Mouse (Mus musculus): ENCODE measurements around the gene Plpp3.

Plpp3 gene
- long read RNA-seq, experiment 1, transcript Plpp3-201 (6 exons, 3,159 nt), result major isoform, 94 of 148 reads
- long read RNA-seq, experiment 1, partial matches to known transcripts, result 6 of 148 reads
- long read RNA-seq, experiment 1, other reads (novel, unspliced or antisense), result 48 of 148 reads
- long read RNA-seq, experiment 2, transcript Plpp3-201 (6 exons, 3,159 nt), result major isoform, 93 of 128 reads
- long read RNA-seq, experiment 2, partial matches to known transcripts, result 9 of 128 reads
- long read RNA-seq, experiment 2, other reads (novel, unspliced or antisense), result 26 of 128 reads

DNA sequence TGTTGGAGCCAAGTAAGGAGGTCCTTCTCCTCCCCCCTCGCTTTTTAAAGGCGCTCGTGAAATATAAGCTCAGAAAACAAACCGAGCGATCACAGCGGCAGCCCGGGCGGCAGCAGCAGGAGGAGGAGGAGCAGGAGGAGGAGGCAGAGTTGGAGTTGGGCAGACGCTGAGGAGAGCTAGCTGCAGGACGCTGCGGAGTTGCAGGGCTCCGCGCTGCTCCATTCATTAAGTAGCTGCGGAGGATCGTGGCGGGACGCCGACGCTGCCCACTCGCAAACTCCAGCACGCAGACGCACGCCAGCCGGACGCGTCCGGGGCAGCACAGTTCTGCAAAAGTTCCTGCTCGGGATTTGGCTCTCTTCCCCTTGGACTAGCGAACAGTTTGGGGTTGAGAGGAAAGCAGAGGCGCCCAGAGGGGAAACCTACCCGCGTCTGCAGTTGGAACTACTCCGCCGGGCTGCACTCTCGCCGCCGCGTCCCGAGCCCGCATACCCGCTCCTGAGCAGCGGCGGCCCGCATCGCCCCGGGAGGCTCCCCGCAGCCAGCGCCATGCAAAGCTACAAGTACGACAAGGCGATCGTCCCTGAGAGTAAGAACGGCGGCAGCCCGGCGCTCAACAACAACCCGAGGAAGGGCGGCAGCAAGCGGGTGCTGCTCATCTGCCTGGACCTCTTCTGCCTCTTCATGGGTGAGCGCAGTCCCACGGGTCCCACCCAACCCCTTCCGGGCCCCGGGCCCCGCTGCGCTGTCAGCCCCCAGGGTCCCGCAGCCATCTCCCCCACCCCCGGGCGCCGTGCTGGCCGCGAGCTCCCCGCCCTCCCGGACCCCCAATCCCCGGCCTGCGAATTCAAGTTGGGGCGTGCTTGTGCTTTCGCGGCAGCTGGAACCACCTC is at the start of gene Plpp3:
Plpp3 (plus strand) TSS at position 72 of the 893 bp plus-strand sequence.
- intact Hi-C loops (cut with DNase I), result loop anchor here (5.0 to 10.0 kb wide), 5 partner anchors 55 to 937 kb away; no protein-coding TSS in a partner anchor

- intact Hi-C loops (cut with DNase I), result no loop called here
Observed at GRCm38 (mm10) chr4:105107943-105108640, 49.1 kb upstream of the Plpp3 start.

- intact Hi-C loops (cut with DNase I), result no loop called here
Observed at GRCm38 (mm10) chr4:105108641-105109198, 48.4 kb upstream of the Plpp3 start.

DNA sequence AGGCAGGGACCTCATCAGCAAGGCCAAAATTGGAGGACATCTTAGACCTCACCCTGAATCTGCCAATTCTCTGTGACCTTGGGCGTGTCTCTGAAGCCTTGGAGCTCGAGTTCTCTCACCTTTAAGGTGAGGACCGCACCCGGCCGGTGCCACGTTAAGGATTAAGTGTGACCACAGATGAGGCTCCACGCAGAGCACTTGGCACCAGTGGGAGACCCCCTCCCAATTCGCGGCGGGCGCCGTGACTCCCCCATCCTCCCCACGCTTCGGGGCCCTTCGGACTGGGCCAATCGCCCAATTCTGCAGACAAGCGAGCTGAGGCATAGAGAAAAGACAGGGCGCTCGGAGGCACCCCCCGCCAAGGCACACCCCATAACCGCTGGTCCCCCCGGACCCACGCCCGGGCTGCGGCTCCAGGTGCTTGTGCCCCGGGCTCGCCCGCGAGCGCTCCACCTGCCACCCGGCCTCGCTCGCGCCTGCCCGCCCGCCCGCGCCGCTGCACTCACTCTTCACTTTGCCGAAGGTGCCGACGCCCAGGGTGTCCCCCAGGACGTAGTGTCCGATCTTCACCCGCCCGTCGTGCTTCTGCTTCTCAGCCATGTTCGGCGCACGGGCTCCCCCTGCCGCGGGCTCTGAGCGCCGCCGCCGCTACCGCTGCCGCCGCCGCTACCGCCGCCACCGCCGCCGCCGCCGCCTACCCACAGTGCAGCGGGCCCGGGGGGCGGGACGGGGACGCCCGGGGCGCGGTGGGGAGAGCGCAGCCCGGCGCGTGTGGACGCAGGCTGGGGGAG is 47.8 kb upstream of the Plpp3 start, which contains the start of gene Prkaa2:
Prkaa2 (minus strand) TSS at position 692 of the 791 bp plus-strand sequence.
- intact Hi-C loops (cut with DNase I), result no loop called here

DNA sequence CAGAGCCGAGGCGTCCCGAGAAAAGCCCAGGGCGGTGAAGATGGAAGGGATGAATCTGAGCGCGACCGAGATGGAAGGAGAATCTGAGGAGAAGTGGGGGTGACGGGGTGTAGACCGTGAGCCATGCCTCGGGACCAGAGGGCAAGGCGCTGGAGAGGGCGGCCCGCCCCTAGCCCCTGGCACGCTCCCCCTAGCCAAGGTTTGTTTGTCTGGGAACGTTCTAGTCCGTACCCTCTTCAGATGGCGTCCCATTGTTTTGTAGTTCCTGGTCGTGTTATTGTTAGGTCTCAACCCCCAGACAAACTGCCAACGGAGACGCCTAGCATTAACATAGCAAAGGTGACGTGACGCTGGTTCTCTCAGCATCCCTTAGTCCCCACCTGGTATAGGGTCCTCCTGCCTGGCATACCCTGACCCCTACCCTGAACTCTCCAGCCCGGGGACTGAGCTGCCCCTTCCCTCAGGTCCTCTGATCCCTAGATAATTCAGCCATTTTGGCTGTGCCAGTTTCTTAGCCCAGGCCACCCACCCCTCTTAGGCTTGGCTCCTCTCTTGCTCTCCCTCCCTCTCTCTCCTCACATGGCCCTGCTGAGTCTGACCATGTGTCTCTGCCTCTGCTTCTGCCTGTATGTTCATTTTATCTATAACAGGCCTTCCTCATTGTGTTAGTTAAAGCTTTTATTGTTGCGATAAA is 47.0 kb upstream of the Plpp3 start:
- intact Hi-C loops (cut with DNase I), result no loop called here

DNA sequence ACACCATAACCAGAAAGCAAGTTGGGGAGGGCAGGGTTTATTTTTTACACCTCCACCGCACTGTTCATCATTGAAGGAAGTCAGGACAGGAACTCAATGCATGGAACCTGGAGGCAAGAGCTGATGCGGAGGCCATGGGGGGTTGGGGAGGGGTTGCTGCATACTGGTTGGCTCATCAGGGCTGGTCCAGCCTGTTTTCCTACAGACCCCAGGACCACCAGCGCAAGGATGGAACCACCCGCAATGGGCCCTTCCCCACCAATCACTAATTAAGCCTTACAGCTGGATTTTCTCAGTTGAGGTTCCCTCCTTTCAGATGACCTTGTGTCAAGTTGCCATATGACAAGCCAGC is 46.5 kb upstream of the Plpp3 start:
- intact Hi-C loops (cut with DNase I), result no loop called here

DNA sequence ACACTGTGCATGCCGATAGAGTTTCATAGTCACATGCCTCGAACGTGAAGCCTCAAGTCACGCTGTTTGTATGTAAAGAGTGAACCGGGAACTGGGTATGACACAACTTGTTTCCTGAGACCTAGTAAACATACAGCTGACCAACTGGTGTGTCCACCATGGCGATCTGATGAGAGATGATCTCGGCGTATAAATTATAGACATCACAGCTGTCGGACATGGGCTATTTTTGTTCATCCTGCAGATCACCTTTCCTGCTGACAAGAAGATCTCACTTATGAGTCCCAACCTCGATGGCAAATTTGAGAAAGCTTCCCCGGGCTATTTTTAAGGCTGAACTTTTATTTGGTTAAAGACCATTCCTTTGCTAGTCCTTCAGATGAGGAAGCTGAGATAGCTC is 45.4 kb upstream of the Plpp3 start:
- intact Hi-C loops (cut with DNase I), result no loop called here

GRCm38 (mm10) chr4:105113042-105113441 is 44.1 kb upstream of the Plpp3 start:
- intact Hi-C loops (cut with DNase I), result no loop called here

DNA sequence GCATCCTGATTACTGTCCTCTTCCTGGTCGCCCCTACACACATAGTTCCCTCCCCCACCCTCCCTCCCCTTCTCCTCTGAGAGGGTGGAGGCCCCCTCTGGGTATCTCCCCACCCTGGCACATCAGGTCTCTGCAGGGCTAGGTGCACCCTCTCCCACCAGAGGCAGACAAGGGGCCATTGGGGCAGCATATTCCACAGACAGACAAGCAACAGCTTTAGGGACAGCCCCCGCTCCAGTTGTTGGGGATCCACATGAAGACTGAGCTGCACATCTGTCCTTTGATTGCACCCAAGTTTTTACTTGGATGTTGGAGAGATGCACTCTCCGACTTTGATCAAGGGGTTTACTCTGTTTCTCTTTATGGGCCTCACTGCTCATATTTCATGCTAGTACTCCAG is 43.7 kb upstream of the Plpp3 start:
- intact Hi-C loops (cut with DNase I), result no loop called here

DNA sequence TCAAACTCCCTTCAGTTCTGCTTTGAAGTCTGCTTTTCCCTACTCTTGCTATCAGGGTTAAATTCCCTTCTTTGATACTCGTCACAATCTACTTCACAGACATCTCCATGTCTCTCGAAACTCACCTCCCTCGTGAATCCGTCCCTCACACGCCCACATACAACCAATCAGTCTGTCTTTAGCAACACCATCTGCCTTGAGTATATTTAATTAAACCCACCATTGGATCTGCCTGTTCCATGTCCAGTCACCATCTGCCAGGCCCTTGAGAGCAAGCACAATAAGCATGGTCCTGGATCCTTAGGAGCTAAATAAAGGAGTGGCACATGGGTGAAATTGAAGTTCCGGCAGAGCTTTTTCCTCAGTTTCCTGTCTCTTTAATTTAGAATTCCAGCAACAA is 36.1 kb upstream of the Plpp3 start:
- intact Hi-C loops (cut with DNase I), result loop anchor here (10.0 kb wide), 1 partner anchor 46 kb away; no protein-coding TSS in a partner anchor

- intact Hi-C loops (cut with DNase I), result loop anchor here (2.0 to 10.0 kb wide), 2 partner anchors 48 to 212 kb away; no protein-coding TSS in a partner anchor
Observed at GRCm38 (mm10) chr4:105122429-105122828, 34.7 kb upstream of the Plpp3 start.

DNA sequence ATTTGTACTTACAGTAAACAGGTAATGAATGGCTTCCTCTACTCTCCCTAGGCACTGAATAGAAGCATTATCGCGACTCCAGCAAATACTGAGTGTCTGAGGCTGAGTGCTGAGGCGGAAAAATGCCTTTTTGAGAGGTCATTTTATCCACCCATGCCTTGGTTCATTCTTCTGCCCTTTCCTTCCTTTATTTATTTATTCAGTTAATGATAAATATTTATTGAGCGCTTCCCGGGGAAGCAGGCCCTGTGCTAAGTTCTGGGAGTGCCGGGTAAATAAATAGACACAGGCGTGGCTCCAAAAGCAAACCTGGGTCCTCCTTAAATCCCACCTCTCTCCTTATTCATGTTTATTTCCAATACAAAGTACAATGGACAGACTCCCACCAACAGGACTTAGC is 27.9 kb upstream of the Plpp3 start:
- intact Hi-C loops (cut with DNase I), result loop anchor here (10.0 kb wide), 1 partner anchor 54 kb away; no protein-coding TSS in a partner anchor

GRCm38 (mm10) chr4:105131756-105132314 is 25.3 kb upstream of the Plpp3 start:
- intact Hi-C loops (cut with DNase I), result no loop called here

- intact Hi-C loops (cut with DNase I), result no loop called here
Observed at GRCm38 (mm10) chr4:105133350-105134050, 23.6 kb upstream of the Plpp3 start.

DNA sequence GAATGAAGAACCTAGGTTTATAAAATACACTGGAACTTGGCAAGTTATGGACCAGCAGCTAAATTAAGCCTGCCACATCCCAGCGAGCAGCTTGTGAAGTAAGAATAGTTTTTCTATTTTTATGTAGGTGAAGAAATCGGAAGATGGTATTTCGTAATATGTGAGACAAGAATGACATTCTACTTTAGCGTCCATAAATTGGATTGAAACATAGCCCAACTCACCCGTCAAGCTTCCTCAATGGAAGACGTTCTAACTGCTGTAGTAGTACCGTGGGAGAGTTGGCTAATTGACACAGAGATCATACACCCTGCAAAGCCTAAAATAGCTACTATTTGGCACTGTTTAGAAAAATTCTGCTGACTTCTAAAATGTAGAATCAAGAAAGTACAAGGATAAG is 7.7 kb upstream of the Plpp3 start:
- intact Hi-C loops (cut with DNase I), result no loop called here

DNA sequence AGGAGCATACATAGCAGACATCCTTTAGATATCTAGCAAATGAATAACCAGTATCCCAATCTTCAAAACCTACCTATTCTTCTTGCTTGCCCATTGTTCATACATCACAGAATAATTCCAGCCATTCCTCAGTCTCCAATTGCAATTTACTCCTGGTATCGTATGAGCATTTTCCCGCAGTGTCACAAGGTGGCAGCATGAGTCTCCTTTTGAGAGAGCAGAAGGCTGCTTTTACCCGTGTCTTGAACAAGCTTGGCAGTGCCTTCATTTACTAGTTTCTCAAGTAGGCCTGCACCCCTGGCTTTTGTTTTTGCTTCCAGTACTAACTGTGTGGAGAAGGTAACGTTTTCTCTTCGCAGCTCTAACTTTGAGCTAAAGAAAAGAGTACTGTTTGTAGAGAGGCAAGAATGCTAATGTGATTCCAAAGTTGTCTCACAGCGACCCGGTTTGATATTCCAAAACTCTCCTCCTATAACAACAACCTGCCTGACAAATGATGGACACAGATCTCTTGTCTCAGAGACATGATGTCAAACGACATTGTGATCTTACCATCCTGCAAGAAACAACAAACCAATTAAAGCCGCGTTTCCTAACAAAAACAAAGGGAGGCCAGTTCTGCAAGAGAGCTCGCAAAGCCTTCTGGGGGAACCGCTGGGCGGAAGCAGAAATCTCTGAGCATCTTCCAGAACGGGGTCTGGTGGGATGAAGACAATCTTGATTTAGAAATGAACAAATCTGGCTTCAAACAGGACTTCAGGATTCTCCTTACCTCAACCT is 5.0 kb upstream of the Plpp3 start:
- intact Hi-C loops (cut with DNase I), result loop anchor here (2.0 to 10.0 kb wide), 6 partner anchors 273 to 1073 kb away; no protein-coding TSS in a partner anchor

- intact Hi-C loops (cut with DNase I), result loop anchor here (5.0 to 10.0 kb wide), 5 partner anchors 272 to 942 kb away; no protein-coding TSS in a partner anchor
Observed at GRCm38 (mm10) chr4:105153227-105153626, 3.9 kb upstream of the Plpp3 start.

DNA sequence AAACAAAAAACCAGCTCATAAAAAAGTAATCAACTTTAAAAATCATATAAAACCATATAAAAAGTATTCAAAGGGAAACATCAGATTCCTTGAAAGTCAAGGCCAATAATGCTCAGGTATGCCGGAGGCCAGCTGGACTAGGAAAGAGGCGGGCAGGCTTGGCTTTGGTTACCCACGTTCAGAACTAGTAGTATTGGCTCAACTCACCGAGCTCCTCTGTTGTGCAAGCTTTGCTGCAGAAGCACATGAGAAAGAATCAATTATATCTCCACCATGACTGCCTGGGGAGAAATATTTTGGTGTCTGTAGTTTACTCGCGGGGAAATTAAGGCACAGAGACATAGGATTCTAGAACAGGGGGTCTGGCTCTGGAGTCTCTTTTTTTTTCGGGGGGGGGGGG is 866 bp upstream of the Plpp3 start:
- intact Hi-C loops (cut with DNase I), result loop anchor here (5.0 to 10.0 kb wide), 5 partner anchors 56 to 939 kb away; no protein-coding TSS in a partner anchor
